Mouse (Mus musculus) limb, embryonic 13.5 days (tissue): ENCODE measurements around the gene Pgf. TPM values are rescaled to one million over a fixed set of nuclear protein-coding genes. Genes with fewer than 3 reads are reported as not detected.

Source experiments
- ATAC-seq: fragments of 200-750 bp; cut with Nextera tagmentation; 2 replicates; pipeline ENCODE4 v1.8.0; 2017; ENCODE audit warnings: low read depth, moderate number of reproducible peaks, moderate TSS enrichment; ENCODE audit not compliant: low FRiP score
- H3K27ac ChIP-seq: fragments of 300-500 bp; sonication (generic); 2 replicates; pipeline ENCODE4 v1.5.1; 2015; ENCODE audit warnings: inconsistent platforms, mild to moderate bottlenecking, moderate library complexity
- H3K27me3 ChIP-seq: fragments of 300-500 bp; sonication (generic); 2 replicates; pipeline ENCODE4 v1.6.1; 2015; ENCODE audit warnings: mild to moderate bottlenecking, inconsistent platforms
- H3K36me3 ChIP-seq: fragments of 300-500 bp; sonication (generic); 2 replicates; pipeline ENCODE4 v1.6.1; 2015; ENCODE audit warnings: inconsistent platforms, mild to moderate bottlenecking, moderate library complexity
- H3K4me1 ChIP-seq: fragments of 300-500 bp; sonication (generic); 2 replicates; pipeline ENCODE4 v1.6.1; 2015; ENCODE audit warnings: inconsistent platforms
- H3K4me2 ChIP-seq: fragments of 300-500 bp; sonication (generic); replicated peaks from 2 replicates; pipeline ENCODE4 v1.6.1; 2015; ENCODE audit warnings: inconsistent platforms, mild to moderate bottlenecking, moderate library complexity
- H3K4me3 ChIP-seq: fragments of 300-500 bp; sonication (generic); 2 replicates; pipeline ENCODE4 v1.5.1; 2015; ENCODE audit warnings: moderate library complexity, mild to moderate bottlenecking, inconsistent platforms
- H3K9ac ChIP-seq: fragments of 300-500 bp; sonication (generic); 2 replicates; pipeline ENCODE4 v1.6.1; 2015; ENCODE audit warnings: mild to moderate bottlenecking, inconsistent platforms
- H3K9me3 ChIP-seq: fragments of 300-500 bp; sonication (generic); 2 replicates; pipeline ENCODE4 v1.6.1; 2016; ENCODE audit warnings: inconsistent platforms
- WGBS: fragments of 180-500 bp; shearing (Covaris S2); methylation state at CpG from one replicate; pipeline ENCODE4 v1.1.7; 2015; 5-methylcytosine and 5-hydroxymethylcytosine counted together
- polyA plus RNA-seq: library from polyadenylated mRNA; unstranded; fragments of >200 nt; fragmentation: Nextera tagmentation; extraction: Ambion mirVana; gene quantifications from 2 replicates; pipeline ENCODE4 v1.2.1, GENCODE M21; 2015

Gene Pgf
- polyA plus RNA-seq, 1 experiment from 2014 or later = 19.5 TPM

DNA sequence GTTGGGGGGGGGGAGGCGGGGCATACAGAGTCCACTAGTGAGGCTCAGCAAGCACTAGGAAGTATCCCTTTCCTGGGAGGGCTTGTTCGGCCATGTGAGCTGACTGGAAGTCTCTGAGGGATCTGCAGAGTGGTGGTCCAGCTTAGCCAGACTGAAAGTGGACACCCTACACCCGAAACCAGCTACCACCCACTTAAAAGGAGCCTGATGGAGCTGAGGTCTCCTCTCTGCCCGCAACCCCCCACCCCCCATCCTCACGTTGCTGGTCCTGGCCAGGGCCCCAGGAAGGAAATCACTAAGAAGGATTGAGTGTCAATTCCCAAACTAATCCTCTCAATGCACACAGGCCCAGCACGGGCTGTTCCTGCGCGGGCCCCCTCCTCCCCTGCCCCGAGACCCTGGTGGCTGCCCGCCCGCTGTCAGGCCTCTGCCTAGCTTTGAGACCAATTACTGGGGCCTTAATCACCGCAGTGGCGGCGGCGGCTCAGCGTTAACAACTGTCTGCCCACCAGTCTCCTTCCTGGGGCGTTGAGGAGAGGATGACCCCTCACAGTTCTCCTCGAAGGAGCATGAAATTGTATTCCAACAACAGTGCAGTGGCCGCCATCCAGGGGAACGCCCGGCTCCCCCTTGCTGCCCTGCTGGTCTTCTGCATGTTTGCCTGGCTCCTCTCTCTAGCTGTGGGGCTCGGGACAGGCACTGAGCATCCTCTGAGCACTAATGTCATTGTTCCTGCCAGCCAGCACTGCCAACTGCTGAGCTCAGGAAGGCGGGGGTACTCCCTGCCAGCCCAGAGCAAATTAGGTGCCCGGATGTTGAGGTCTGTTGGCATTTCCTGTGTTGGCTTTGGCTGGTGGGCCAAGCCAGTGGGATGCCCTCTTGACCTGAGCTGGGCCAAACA is 23.6 kb upstream of the Pgf start:
- peak overlapping the region; percentile 44 for H3K4me2 ChIP-seq
- H3K36me3 ChIP-seq = no peaks in the 10 kb centered on the region
- peak overlapping the region; percentile 21; the same call in 1 of the 2 replicates for H3K9ac ChIP-seq
- WGBS = 13% methylated on average over 24 of the region's 24 CpGs
- ATAC-seq = peak; percentile 67
- no peaks in the 10 kb centered on the region for H3K9me3 ChIP-seq
- H3K4me3 ChIP-seq = no peak overlapping the region
- peaks cover 47% of the 10 kb centered on the region for H3K4me1 ChIP-seq
- H3K27ac ChIP-seq = peak overlapping the region; percentile 39; the same call in 1 of the 2 replicates
- no peaks in the 10 kb centered on the region for H3K27me3 ChIP-seq

DNA sequence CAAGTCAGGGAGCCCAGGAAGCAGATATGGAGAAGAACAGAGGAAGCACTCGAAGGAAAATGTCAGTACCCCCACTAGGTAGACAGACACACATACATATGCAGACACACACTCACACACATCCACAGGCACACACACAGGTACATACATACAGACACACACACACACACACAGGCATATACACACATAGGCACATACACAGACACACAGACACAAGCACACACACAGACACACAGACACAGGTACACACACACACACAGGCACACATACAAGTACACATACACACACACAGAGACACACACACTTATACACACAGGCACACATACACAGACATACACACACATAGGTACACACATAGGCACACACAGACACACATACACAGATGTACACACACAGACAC is 22.4 kb upstream of the Pgf start:
- peaks cover 54% of the 10 kb centered on the region for H3K4me1 ChIP-seq
- H3K9ac ChIP-seq = no peak overlapping the region
- no peak overlapping the region for H3K4me3 ChIP-seq
- ATAC-seq = no peak
- no peaks in the 10 kb centered on the region for H3K9me3 ChIP-seq
- H3K27me3 ChIP-seq = no peaks in the 10 kb centered on the region
- no peaks in the 10 kb centered on the region for H3K36me3 ChIP-seq
- WGBS = 74% methylated on average over 1 of the region's 1 CpGs
- no peak overlapping the region for H3K27ac ChIP-seq
- H3K4me2 ChIP-seq = no peak overlapping the region

DNA sequence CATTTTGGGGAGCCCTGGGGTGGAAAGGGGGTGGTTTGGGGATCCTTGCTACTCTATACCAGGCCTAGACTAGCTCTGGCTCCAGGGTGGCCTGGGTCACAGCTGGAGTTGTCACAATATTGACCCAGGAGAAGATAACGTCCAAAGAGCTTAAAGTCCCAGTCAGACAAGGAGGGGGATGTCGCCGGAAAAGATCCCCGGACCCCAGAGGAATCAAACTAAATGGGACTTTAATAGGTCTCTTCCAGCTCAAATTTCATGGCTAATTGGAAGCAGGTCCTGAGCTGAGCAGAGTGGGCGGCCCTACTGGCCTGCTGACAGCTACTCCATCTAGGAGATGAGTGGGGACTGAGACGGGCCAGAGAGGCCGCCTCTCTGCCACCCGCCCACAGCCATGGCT is 20.3 kb upstream of the Pgf start:
- WGBS = 14% methylated on average over 8 of the region's 8 CpGs
- Histone ChIP-seq H3K4me1 (peaks cover 68% of the 10 kb centered on the region), H3K9me3 (no peaks in the 10 kb centered on the region), H3K4me2 (no peak overlapping the region; the same call in 1 of the 2 replicates), H3K9ac (0 out of 2 replicates have a peak overlapping the region, but pooled peaks have one; percentile 39), H3K36me3 (no peaks in the 10 kb centered on the region), H3K27me3 (no peaks in the 10 kb centered on the region), H3K27ac (no peak overlapping the region), H3K4me3 (no peak overlapping the region)
- ATAC-seq = no peak

DNA sequence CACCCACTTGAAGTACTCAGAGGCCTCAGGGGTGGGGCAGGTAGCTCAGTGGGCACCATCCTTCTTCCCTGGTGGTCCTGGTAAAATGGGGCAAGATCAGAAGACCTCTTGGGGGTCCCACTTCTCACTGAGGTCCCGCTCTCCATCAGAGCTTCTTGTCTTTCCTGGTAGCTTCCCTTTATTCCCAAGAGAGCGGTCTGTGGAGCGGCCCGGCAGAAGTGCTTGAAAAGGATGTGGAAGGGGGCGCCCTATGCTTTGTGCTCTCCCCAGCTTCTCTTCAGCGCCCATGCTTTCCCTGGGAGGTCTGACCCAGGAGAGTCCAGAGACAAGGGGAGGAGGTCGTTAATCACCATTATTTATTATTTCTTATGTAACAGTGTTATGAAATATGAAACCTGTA is 19.8 kb upstream of the Pgf start:
- Histone ChIP-seq H3K9me3 (no peaks in the 10 kb centered on the region), H3K27ac (no peak overlapping the region), H3K4me2 (no peak overlapping the region), H3K4me1 (peaks cover 74% of the 10 kb centered on the region), H3K9ac (no peak overlapping the region), H3K27me3 (no peaks in the 10 kb centered on the region), H3K4me3 (no peak overlapping the region), H3K36me3 (no peaks in the 10 kb centered on the region)
- no peak for ATAC-seq
- WGBS = 62% methylated on average over 7 of the region's 7 CpGs

DNA sequence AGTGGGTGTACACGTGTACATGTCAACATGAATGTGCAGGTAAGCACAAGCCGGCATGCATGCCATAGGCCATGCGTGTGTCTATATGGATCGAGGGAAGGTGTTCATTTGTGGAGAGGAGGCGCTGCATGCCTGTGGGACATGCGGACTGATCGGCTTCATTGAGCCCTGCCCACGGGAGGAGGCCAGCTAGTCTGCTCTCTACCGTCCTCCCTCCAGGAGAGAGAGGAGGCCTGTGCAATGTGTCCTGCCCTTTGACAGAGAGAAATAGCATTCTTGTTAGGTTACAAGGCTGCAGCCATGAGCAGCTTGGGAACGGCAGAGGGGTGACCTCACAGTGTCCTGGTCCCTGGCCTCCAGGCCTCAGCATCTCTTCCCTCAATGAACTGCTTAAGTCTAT is 18.6 kb upstream of the Pgf start:
- no peak overlapping the region for H3K27ac ChIP-seq

DNA sequence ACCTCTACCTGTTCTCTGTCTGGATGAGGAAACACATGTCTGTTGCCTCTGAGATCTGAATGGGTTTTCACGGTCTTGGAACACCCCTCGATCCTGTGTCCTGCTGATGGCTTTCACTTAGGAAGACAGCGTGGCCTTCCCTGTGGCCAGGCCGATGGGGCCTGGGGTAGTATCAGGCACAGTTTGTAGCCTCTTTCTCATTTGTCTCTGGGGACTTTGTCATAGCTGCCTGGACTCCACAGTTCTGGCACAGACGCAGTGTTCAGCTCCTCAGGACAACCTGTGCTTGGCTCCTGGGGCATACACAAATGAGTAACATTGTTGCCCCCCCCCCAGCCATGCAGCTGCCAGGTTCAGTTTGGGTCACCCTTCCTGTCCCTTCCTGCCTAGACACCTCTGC is 17.5 kb upstream of the Pgf start:
- no peak overlapping the region for H3K4me3 ChIP-seq
- WGBS = 80% methylated on average over 5 of the region's 5 CpGs
- ATAC-seq = no peak
- peaks cover 58% of the 10 kb centered on the region for H3K4me1 ChIP-seq
- H3K9ac ChIP-seq = 0 out of 2 replicates have a peak overlapping the region, but pooled peaks have one; percentile 25
- no peak overlapping the region for H3K4me2 ChIP-seq
- H3K9me3 ChIP-seq = no peaks in the 10 kb centered on the region
- no peak overlapping the region for H3K27ac ChIP-seq
- H3K36me3 ChIP-seq = no peaks in the 10 kb centered on the region
- H3K27me3 ChIP-seq = no peaks in the 10 kb centered on the region

More for the DNA sequence above, 18.6 kb upstream of the Pgf start:
- H3K4me2 ChIP-seq = no peak overlapping the region
- no peak overlapping the region for H3K9ac ChIP-seq
- 76% methylated on average over 10 of the region's 10 CpGs for WGBS
- no peak overlapping the region for H3K4me3 ChIP-seq
- no peaks in the 10 kb centered on the region for H3K9me3 ChIP-seq
- H3K27me3 ChIP-seq = no peaks in the 10 kb centered on the region
- H3K4me1 ChIP-seq = peaks cover 68% of the 10 kb centered on the region
- no peak for ATAC-seq
- no peaks in the 10 kb centered on the region for H3K36me3 ChIP-seq

DNA sequence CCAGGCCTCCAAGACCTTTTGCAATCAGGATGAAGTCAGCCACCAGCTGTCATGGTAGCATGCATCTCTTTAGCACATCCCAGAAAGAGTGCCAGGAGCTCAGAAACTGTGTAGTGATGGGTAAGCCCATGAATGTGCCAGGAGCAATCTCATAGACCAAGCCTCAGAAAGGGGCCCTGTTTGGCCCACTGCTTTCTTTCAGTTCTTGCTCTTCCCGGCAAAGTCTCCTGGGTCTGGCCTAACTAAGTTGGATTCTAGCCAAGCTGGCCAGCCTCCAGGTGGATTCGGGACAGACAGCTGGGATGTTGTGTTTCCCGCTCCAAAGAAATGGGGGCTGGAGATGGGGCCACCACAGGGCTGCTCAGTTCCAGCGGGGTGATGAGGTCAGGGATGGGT is 17.0 kb upstream of the Pgf start:
- no peak overlapping the region for H3K4me3 ChIP-seq
- H3K27ac ChIP-seq = peak overlapping the region; percentile 33; the same call in 1 of the 2 replicates
- H3K4me1 ChIP-seq = peaks cover 58% of the 10 kb centered on the region
- 21% methylated on average over 4 of the region's 4 CpGs for WGBS
- H3K9ac ChIP-seq = peak overlapping the region; percentile 25; the same call in 1 of the 2 replicates
- H3K4me2 ChIP-seq = no peak overlapping the region
- H3K36me3 ChIP-seq = no peaks in the 10 kb centered on the region
- no peaks in the 10 kb centered on the region for H3K9me3 ChIP-seq
- no peaks in the 10 kb centered on the region for H3K27me3 ChIP-seq
- ATAC-seq = peak; percentile 17; the same call in 1 of the 2 replicates

DNA sequence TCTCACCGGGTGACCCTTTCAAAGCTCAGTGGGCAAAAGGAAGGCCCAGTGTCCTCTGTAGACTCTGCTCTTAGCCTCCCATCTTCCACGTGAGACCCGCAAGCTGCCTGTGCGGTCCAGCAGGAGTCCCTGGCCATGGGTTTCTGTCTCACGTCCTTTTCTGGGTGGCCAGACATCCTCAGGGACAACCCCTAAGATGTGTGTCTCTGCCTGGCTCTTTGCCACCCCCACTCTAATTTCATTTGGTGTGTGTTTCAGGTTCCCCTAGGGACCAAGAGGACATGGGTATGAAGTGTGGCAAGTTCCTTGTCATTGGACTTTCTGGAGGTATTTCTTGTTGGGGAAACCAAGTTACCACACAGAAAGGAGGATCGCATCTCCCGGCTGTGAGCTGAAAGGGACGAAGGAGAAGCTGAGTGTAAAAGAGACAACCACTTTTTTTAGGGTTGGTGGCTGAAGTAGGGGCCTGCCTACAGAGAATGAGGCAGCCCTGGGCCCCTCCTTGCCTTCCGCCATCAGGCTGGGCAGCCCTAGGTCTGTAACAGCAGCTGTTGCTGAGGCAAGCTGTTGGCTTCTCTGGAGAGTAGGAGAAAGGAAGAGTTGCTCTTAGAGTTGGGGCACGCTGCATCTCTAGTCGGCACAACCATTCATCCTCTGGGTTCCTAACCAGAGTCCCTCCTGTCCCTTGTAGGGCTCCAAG is 16.5 kb upstream of the Pgf start:
- Histone ChIP-seq H3K4me3 (no peak overlapping the region), H3K36me3 (no peaks in the 10 kb centered on the region), H3K4me2 (no peak overlapping the region), H3K27me3 (no peaks in the 10 kb centered on the region), H3K4me1 (peaks cover 58% of the 10 kb centered on the region), H3K9me3 (no peaks in the 10 kb centered on the region), H3K27ac (peak overlapping the region; percentile 33; the same call in 1 of the 2 replicates), H3K9ac (peak overlapping the region; percentile 25; the same call in 1 of the 2 replicates)
- WGBS = 82% methylated on average over 11 of the region's 11 CpGs
- no peak for ATAC-seq

DNA sequence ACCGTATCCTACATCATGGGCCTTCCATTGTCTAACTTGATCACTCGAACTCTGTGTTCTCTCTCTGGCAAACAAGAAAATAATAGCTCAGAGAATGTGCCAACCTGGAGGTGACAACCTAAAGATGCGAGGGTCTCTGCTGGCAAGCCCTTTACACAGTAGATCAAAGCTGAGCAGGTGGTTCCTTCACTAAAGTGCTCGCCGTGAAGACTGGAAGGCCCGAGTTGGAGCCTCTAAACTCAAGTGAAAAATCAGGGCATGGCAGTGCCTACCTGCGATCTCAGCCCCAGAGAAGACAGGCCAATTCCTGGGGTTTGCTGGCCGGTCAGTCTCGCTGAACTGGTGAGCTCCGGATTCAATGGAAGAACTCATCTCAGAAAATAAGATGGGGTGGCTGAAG is 15.6 kb upstream of the Pgf start:
- Histone ChIP-seq H3K27me3 (no peaks in the 10 kb centered on the region), H3K27ac (no peak overlapping the region), H3K4me1 (peaks cover 54% of the 10 kb centered on the region), H3K9me3 (no peaks in the 10 kb centered on the region), H3K4me3 (no peak overlapping the region), H3K36me3 (no peaks in the 10 kb centered on the region), H3K9ac (no peak overlapping the region), H3K4me2 (no peak overlapping the region)
- WGBS = 78% methylated on average over 10 of the region's 10 CpGs
- ATAC-seq = no peak

DNA sequence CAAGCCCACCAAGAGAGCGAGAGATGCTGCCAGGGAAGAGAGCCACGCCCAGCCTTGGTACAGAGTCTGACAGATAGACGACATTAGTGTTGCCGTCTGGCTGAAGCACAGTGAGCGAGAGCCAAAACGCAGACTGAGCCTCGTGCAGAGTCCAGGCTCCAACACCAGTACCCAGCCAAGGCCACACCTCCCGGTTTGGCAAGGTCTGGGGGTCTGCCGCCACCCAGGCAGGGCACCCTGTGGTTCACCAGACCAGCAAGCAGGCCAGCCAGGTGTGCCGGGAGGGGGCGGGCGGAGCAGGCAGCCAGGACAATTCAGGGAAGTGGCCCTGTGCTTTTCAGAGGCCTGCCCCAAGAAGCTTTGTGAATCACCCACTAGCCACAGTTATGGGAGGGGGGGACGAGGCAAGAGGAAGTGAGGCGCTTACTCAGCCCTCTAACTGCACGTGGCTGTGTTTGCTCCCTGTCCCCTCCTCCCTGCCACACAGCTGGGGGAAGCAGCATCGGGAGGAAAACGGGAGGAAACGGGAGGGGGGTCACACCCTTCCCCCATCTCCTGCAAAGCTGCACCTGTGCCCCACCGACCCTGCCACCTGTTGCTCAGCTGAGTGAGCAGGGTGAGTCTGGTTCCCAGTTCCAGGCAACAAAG is 15.0 kb upstream of the Pgf start:
- peak; percentile 54 for ATAC-seq
- Histone ChIP-seq H3K27ac (peak overlapping the region; percentile 39; the same call in 1 of the 2 replicates), H3K9ac (0 out of 2 replicates have a peak overlapping the region, but pooled peaks have one; percentile 25), H3K36me3 (no peaks in the 10 kb centered on the region), H3K4me2 (no peak overlapping the region; the same call in 1 of the 2 replicates), H3K9me3 (no peaks in the 10 kb centered on the region), H3K27me3 (no peaks in the 10 kb centered on the region), H3K4me1 (peaks cover 48% of the 10 kb centered on the region), H3K4me3 (no peak overlapping the region)
- 19% methylated on average over 19 of the region's 19 CpGs for WGBS

DNA sequence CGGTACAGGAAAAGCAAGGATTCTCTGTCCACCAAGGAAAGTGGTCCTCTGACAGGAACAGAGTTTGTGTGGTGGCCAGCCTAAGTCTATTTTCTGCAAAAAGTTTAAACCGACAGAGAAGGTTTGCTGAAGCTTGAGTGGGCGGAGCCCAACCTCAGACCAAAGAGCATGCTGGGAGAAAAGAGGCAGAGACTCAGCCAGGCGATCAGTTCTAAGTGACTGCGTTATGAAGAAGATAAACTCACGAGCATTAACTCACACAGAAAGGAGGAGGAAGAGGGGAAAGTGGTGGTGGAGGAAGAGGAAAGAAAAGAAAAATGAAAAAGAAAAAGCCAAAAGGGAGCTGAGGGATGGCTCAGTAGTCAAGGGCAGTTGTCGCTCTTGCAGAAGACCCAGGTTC is 12.7 kb upstream of the Pgf start:
- Histone ChIP-seq H3K27me3 (no peaks in the 10 kb centered on the region), H3K4me1 (peaks cover 35% of the 10 kb centered on the region), H3K9ac (no peak overlapping the region), H3K27ac (no peak overlapping the region), H3K9me3 (no peaks in the 10 kb centered on the region), H3K4me2 (no peak overlapping the region), H3K4me3 (no peak overlapping the region), H3K36me3 (no peaks in the 10 kb centered on the region)
- WGBS = 83% methylated on average over 7 of the region's 7 CpGs
- no peak for ATAC-seq

DNA sequence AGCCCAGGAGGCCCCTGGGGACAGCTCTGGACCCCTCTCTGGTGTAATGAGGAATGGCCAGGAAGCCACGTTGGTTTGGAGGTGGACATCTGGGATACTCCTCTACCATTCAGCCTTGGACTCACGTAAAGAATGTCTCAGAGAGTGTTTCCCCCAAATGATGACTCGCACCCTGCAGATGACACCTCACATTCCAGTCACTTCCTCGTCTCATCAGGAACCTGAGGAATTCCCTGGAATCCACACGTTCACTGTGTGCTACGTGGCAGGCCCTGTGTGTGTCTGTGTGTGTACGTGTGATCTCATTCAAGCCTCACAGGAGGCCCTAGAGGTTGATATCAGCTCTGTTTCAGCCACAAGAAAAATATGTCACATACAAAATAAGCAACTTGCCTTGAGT is 8.8 kb upstream of the Pgf start:
- Histone ChIP-seq H3K4me3 (no peak overlapping the region), H3K9me3 (no peaks in the 10 kb centered on the region), H3K27ac (no peak overlapping the region), H3K4me1 (peaks cover 18% of the 10 kb centered on the region), H3K9ac (no peak overlapping the region), H3K4me2 (no peak overlapping the region), H3K36me3 (no peaks in the 10 kb centered on the region), H3K27me3 (peaks cover 10% of the 10 kb centered on the region; the same call in 1 of the 2 replicates)
- 61% methylated on average over 7 of the region's 7 CpGs for WGBS
- no peak for ATAC-seq
